Mouse (Mus musculus): ENCODE measurements around the gene Ankrd33b. TPM values are rescaled to one million over a fixed set of nuclear protein-coding genes. Genes with fewer than 3 reads are reported as not detected.

Gene Ankrd33b
- polyA plus RNA-seq, 1 experiment from 2014 or later: 0.68 TPM

- H3K36me3 ChIP-seq (ENCODE audit: control insufficient read depth, insufficient read depth): no peaks in the 10 kb centered on the region
- no peak for ATAC-seq (ENCODE audit: low read depth)
- no peak overlapping the region for H3K9ac ChIP-seq (ENCODE audit: low read depth, low read length)
- no peak overlapping the region for H3K27ac ChIP-seq (ENCODE audit: low read length)
- no peaks in the 10 kb centered on the region for H3K4me1 ChIP-seq (ENCODE audit: control insufficient read depth, low read depth, low read length)
- H3K9me3 ChIP-seq (replicated peaks; ENCODE audit: control insufficient read depth, low read length): no peaks in the 10 kb centered on the region
- H3K4me3 ChIP-seq (ENCODE audit: low read depth, low read length): no peak overlapping the region
- WGBS (ENCODE audit: insufficient replicate concordance): 49% methylated on average over 11 of the region's 11 CpGs
- H3K27me3 ChIP-seq (ENCODE audit: control insufficient read depth, insufficient read depth, low read depth, low read length): no peaks in the 10 kb centered on the region
- H3K4me2 ChIP-seq (ENCODE audit: low read depth, low read length): no peak overlapping the region
Observed at GRCm38 (mm10) chr15:31381936-31382468, 14.5 kb upstream of the Ankrd33b start.

- no peak for ATAC-seq (ENCODE audit: low read depth)
- Histone ChIP-seq H3K27ac (ENCODE audit: low read length) (no peak overlapping the region), H3K4me2 (ENCODE audit: low read depth, low read length) (no peak overlapping the region), H3K4me3 (ENCODE audit: low read depth, low read length) (no peak overlapping the region), H3K4me1 (ENCODE audit: control insufficient read depth, low read depth, low read length) (no peaks in the 10 kb centered on the region), H3K36me3 (ENCODE audit: control insufficient read depth, insufficient read depth) (no peaks in the 10 kb centered on the region), H3K9ac (ENCODE audit: low read depth, low read length) (no peak overlapping the region), H3K9me3 (replicated peaks; ENCODE audit: control insufficient read depth, low read length) (no peaks in the 10 kb centered on the region), H3K27me3 (ENCODE audit: control insufficient read depth, insufficient read depth, low read depth, low read length) (no peaks in the 10 kb centered on the region)
- 63% methylated on average over 3 of the region's 3 CpGs for WGBS (ENCODE audit: insufficient replicate concordance)
Observed at GRCm38 (mm10) chr15:31379471-31379870, 11.9 kb upstream of the Ankrd33b start.

GRCm38 (mm10) chr15:31375212-31375611 lies 7.7 kb upstream of the Ankrd33b start:
- no peaks in the 10 kb centered on the region for H3K27me3 ChIP-seq (ENCODE audit: control insufficient read depth, insufficient read depth, low read depth, low read length)
- WGBS (ENCODE audit: insufficient replicate concordance): 48% methylated on average over 4 of the region's 4 CpGs
- H3K36me3 ChIP-seq (ENCODE audit: control insufficient read depth, insufficient read depth): no peaks in the 10 kb centered on the region
- H3K27ac ChIP-seq (ENCODE audit: low read length): no peak overlapping the region
- no peak overlapping the region for H3K4me2 ChIP-seq (ENCODE audit: low read depth, low read length)
- H3K9ac ChIP-seq (ENCODE audit: low read depth, low read length): no peak overlapping the region
- no peaks in the 10 kb centered on the region for H3K9me3 ChIP-seq (replicated peaks; ENCODE audit: control insufficient read depth, low read length)
- no peaks in the 10 kb centered on the region for H3K4me1 ChIP-seq (ENCODE audit: control insufficient read depth, low read depth, low read length)
- H3K4me3 ChIP-seq (ENCODE audit: low read depth, low read length): no peak overlapping the region
- ATAC-seq (ENCODE audit: low read depth): no peak

- Histone ChIP-seq H3K36me3 (ENCODE audit: control insufficient read depth, insufficient read depth) (no peaks in the 10 kb centered on the region), H3K4me2 (ENCODE audit: low read depth, low read length) (no peak overlapping the region), H3K9me3 (replicated peaks; ENCODE audit: control insufficient read depth, low read length) (no peaks in the 10 kb centered on the region), H3K27ac (ENCODE audit: low read length) (no peak overlapping the region), H3K4me1 (ENCODE audit: control insufficient read depth, low read depth, low read length) (no peaks in the 10 kb centered on the region; the same call in 1 of the 2 replicates), H3K27me3 (ENCODE audit: control insufficient read depth, insufficient read depth, low read depth, low read length) (peaks cover 45% of the 10 kb centered on the region), H3K9ac (ENCODE audit: low read depth, low read length) (no peak overlapping the region), H3K4me3 (ENCODE audit: low read depth, low read length) (no peak overlapping the region)
- WGBS (ENCODE audit: insufficient replicate concordance): 8% methylated on average over 12 of the region's 12 CpGs
- ATAC-seq (ENCODE audit: low read depth): no peak
Observed at GRCm38 (mm10) chr15:31369125-31369612, 1.6 kb upstream of the Ankrd33b start.

- Histone ChIP-seq H3K36me3 (ENCODE audit: control insufficient read depth, insufficient read depth) (no peaks in the 10 kb centered on the region), H3K4me3 (ENCODE audit: low read depth, low read length) (no peak overlapping the region), H3K4me1 (ENCODE audit: control insufficient read depth, low read depth, low read length) (no peaks in the 10 kb centered on the region; the same call in 1 of the 2 replicates), H3K9me3 (replicated peaks; ENCODE audit: control insufficient read depth, low read length) (no peaks in the 10 kb centered on the region), H3K9ac (ENCODE audit: low read depth, low read length) (no peak overlapping the region), H3K27ac (ENCODE audit: low read length) (no peak overlapping the region), H3K4me2 (ENCODE audit: low read depth, low read length) (no peak overlapping the region), H3K27me3 (ENCODE audit: control insufficient read depth, insufficient read depth, low read depth, low read length) (peaks cover 45% of the 10 kb centered on the region)
- ATAC-seq (ENCODE audit: low read depth): no peak
- 19% methylated on average over 8 of the region's 8 CpGs for WGBS (ENCODE audit: insufficient replicate concordance)
Observed at GRCm38 (mm10) chr15:31368556-31368955, 1.0 kb upstream of the Ankrd33b start.

- H3K4me1 ChIP-seq (ENCODE audit: control insufficient read depth, low read depth, low read length): no peaks in the 10 kb centered on the region; the same call in 1 of the 2 replicates
- H3K9me3 ChIP-seq (replicated peaks; ENCODE audit: control insufficient read depth, low read length): no peaks in the 10 kb centered on the region
- no peaks in the 10 kb centered on the region for H3K36me3 ChIP-seq (ENCODE audit: control insufficient read depth, insufficient read depth)
- no peak overlapping the region for H3K27ac ChIP-seq (ENCODE audit: low read length)
- no peak for ATAC-seq (ENCODE audit: low read depth)
- H3K9ac ChIP-seq (ENCODE audit: low read depth, low read length): peak overlapping the region; percentile 37; the same call in 1 of the 2 replicates
- WGBS (ENCODE audit: insufficient replicate concordance): under 1% methylated on average over 72 of the region's 72 CpGs
- H3K27me3 ChIP-seq (ENCODE audit: control insufficient read depth, insufficient read depth, low read depth, low read length): peaks cover 45% of the 10 kb centered on the region
- H3K4me2 ChIP-seq (ENCODE audit: low read depth, low read length): peak overlapping the region; percentile 74
- peak overlapping the region; percentile 59 for H3K4me3 ChIP-seq (ENCODE audit: low read depth, low read length)
Observed at GRCm38 (mm10) chr15:31366596-31367480, 688 bp downstream of the Ankrd33b start.

GRCm38 (mm10) chr15:31365720-31366591 lies 1.6 kb downstream of the Ankrd33b start:
- no peaks in the 10 kb centered on the region for H3K9me3 ChIP-seq (replicated peaks; ENCODE audit: control insufficient read depth, low read length)
- H3K4me1 ChIP-seq (ENCODE audit: control insufficient read depth, low read depth, low read length): no peaks in the 10 kb centered on the region; the same call in 1 of the 2 replicates
- peaks cover 45% of the 10 kb centered on the region for H3K27me3 ChIP-seq (ENCODE audit: control insufficient read depth, insufficient read depth, low read depth, low read length)
- ATAC-seq (ENCODE audit: low read depth): no peak
- H3K27ac ChIP-seq (ENCODE audit: low read length): no peak overlapping the region
- H3K4me2 ChIP-seq (ENCODE audit: low read depth, low read length): peak overlapping the region; percentile 74
- H3K9ac ChIP-seq (ENCODE audit: low read depth, low read length): no peak overlapping the region
- H3K36me3 ChIP-seq (ENCODE audit: control insufficient read depth, insufficient read depth): no peaks in the 10 kb centered on the region
- WGBS (ENCODE audit: insufficient replicate concordance): 2% methylated on average over 37 of the region's 37 CpGs
- peak overlapping the region; percentile 59 for H3K4me3 ChIP-seq (ENCODE audit: low read depth, low read length)

GRCm38 (mm10) chr15:31365041-31365719 lies 2.3 kb downstream of the Ankrd33b start:
- Histone ChIP-seq H3K4me1 (ENCODE audit: control insufficient read depth, low read depth, low read length) (no peaks in the 10 kb centered on the region; the same call in 1 of the 2 replicates), H3K9me3 (replicated peaks; ENCODE audit: control insufficient read depth, low read length) (no peaks in the 10 kb centered on the region), H3K4me3 (ENCODE audit: low read depth, low read length) (peak overlapping the region; percentile 59), H3K27ac (ENCODE audit: low read length) (no peak overlapping the region), H3K9ac (ENCODE audit: low read depth, low read length) (no peak overlapping the region), H3K4me2 (ENCODE audit: low read depth, low read length) (peak overlapping the region; percentile 74), H3K36me3 (ENCODE audit: control insufficient read depth, insufficient read depth) (no peaks in the 10 kb centered on the region), H3K27me3 (ENCODE audit: control insufficient read depth, insufficient read depth, low read depth, low read length) (peaks cover 45% of the 10 kb centered on the region)
- ATAC-seq (ENCODE audit: low read depth): no peak
- WGBS (ENCODE audit: insufficient replicate concordance): 24% methylated on average over 11 of the region's 11 CpGs
